Mouse (Mus musculus) embryonic facial prominence, embryonic 13.5 days (tissue): Measurements from ENCODE around the gene Nlgn1. TPM values are rescaled to one million over a fixed set of nuclear protein-coding genes. Genes with fewer than 3 reads are reported as not detected.

Experiments
- ATAC-seq: fragments of 200-750 bp; cut with Nextera tagmentation; 2 replicates; pipeline ENCODE4 v1.8.0; 2017; ENCODE audit warnings: low read depth; ENCODE audit not compliant: insufficient number of reproducible peaks, insufficient read depth, low FRiP score, low TSS enrichment
- H3K27ac ChIP-seq: fragments of 300-500 bp; sonication (generic); 2 replicates; pipeline ENCODE4 v1.5.1; 2015; ENCODE audit warnings: moderate library complexity, mild to moderate bottlenecking, inconsistent platforms
- H3K27me3 ChIP-seq: fragments of 300-500 bp; sonication (generic); 2 replicates; pipeline ENCODE4 v1.6.1; 2015; ENCODE audit warnings: mild to moderate bottlenecking, inconsistent platforms
- H3K36me3 ChIP-seq: fragments of 300-500 bp; sonication (generic); 2 replicates; pipeline ENCODE4 v1.6.1; 2015; ENCODE audit warnings: mild to moderate bottlenecking, inconsistent platforms
- H3K4me1 ChIP-seq: fragments of 300-500 bp; sonication (generic); 2 replicates; pipeline ENCODE4 v1.6.1; 2015; ENCODE audit warnings: inconsistent platforms
- H3K4me2 ChIP-seq: fragments of 300-500 bp; sonication (generic); 2 replicates; pipeline ENCODE4 v1.6.1; 2015; ENCODE audit warnings: moderate library complexity, mild to moderate bottlenecking, inconsistent platforms
- H3K4me3 ChIP-seq: fragments of 300-500 bp; sonication (generic); 2 replicates; pipeline ENCODE4 v1.5.1; 2015; ENCODE audit warnings: mild to moderate bottlenecking, inconsistent platforms
- H3K9ac ChIP-seq: fragments of 300-500 bp; sonication (generic); 2 replicates; pipeline ENCODE4 v1.6.1; 2015; ENCODE audit warnings: mild to moderate bottlenecking, inconsistent platforms
- H3K9me3 ChIP-seq: fragments of 300-500 bp; sonication (generic); 2 replicates; pipeline ENCODE4 v1.6.1; 2016; ENCODE audit warnings: inconsistent platforms
- WGBS: fragments of 180-500 bp; shearing (Covaris S2); methylation state at CpG from one replicate; pipeline ENCODE4 v1.1.7; 2015; ENCODE audit warnings: mixed read lengths; 5-methylcytosine and 5-hydroxymethylcytosine counted together
- polyA plus RNA-seq: library from polyadenylated mRNA; unstranded; fragments of >200 nt; fragmentation: Nextera tagmentation; extraction: Ambion mirVana; gene quantifications from 2 replicates; pipeline ENCODE4 v1.2.1, GENCODE M21; 2015

Gene Nlgn1
- polyA plus RNA-seq, 1 experiment from 2014 or later, result 2.7 TPM

- Histone ChIP-seq H3K36me3 (no peaks in the 10 kb centered on the region), H3K9ac (no peak overlapping the region), H3K27me3 (no peaks in the 10 kb centered on the region), H3K27ac (no peak overlapping the region), H3K4me3 (no peak overlapping the region), H3K4me2 (no peak overlapping the region), H3K4me1 (no peaks in the 10 kb centered on the region), H3K9me3 (no peaks in the 10 kb centered on the region)
- 88% methylated on average over 2 of the region's 2 CpGs for WGBS
- ATAC-seq, result no peak
Observed at GRCm38 (mm10) chr3:26026025-26026424, 306.2 kb downstream of the Nlgn1 start.

- no peak for ATAC-seq
- Histone ChIP-seq H3K36me3 (no peaks in the 10 kb centered on the region), H3K9me3 (no peaks in the 10 kb centered on the region), H3K27ac (no peak overlapping the region), H3K4me2 (no peak overlapping the region), H3K27me3 (no peaks in the 10 kb centered on the region), H3K9ac (no peak overlapping the region), H3K4me3 (no peak overlapping the region), H3K4me1 (no peaks in the 10 kb centered on the region)
- WGBS, result 69% methylated on average over 5 of the region's 5 CpGs
Observed at GRCm38 (mm10) chr3:26023217-26023616, 309.0 kb downstream of the Nlgn1 start.

GRCm38 (mm10) chr3:26021632-26022184 is 310.6 kb downstream of the Nlgn1 start:
- H3K9me3 ChIP-seq, result no peaks in the 10 kb centered on the region
- no peak for ATAC-seq
- H3K4me3 ChIP-seq, result no peak overlapping the region
- no peaks in the 10 kb centered on the region for H3K36me3 ChIP-seq
- H3K4me2 ChIP-seq, result no peak overlapping the region
- H3K27ac ChIP-seq, result no peak overlapping the region
- no peaks in the 10 kb centered on the region for H3K27me3 ChIP-seq
- 86% methylated on average over 6 of the region's 6 CpGs for WGBS
- H3K9ac ChIP-seq, result no peak overlapping the region
- no peaks in the 10 kb centered on the region for H3K4me1 ChIP-seq

- no peak overlapping the region for H3K4me3 ChIP-seq
- 53% methylated on average over 4 of the region's 4 CpGs for WGBS
- no peak overlapping the region for H3K9ac ChIP-seq
- no peaks in the 10 kb centered on the region for H3K4me1 ChIP-seq
- H3K4me2 ChIP-seq, result no peak overlapping the region
- H3K36me3 ChIP-seq, result no peaks in the 10 kb centered on the region
- H3K27ac ChIP-seq, result no peak overlapping the region
- ATAC-seq, result no peak
- H3K9me3 ChIP-seq, result no peaks in the 10 kb centered on the region
- H3K27me3 ChIP-seq, result no peaks in the 10 kb centered on the region
Observed at GRCm38 (mm10) chr3:26011310-26012078, 320.8 kb downstream of the Nlgn1 start.

- Histone ChIP-seq H3K4me2 (no peak overlapping the region), H3K36me3 (no peaks in the 10 kb centered on the region), H3K27ac (no peak overlapping the region), H3K9ac (no peak overlapping the region), H3K9me3 (no peaks in the 10 kb centered on the region), H3K4me1 (no peaks in the 10 kb centered on the region), H3K4me3 (no peak overlapping the region), H3K27me3 (no peaks in the 10 kb centered on the region)
- ATAC-seq, result no peak
- 74% methylated on average over 7 of the region's 7 CpGs for WGBS
Observed at GRCm38 (mm10) chr3:26002863-26003608, 329.2 kb downstream of the Nlgn1 start.

- no peaks in the 10 kb centered on the region for H3K36me3 ChIP-seq
- no peaks in the 10 kb centered on the region for H3K4me1 ChIP-seq
- no peaks in the 10 kb centered on the region for H3K9me3 ChIP-seq
- H3K4me2 ChIP-seq, result no peak overlapping the region
- H3K27me3 ChIP-seq, result no peaks in the 10 kb centered on the region
- H3K9ac ChIP-seq, result no peak overlapping the region
- H3K4me3 ChIP-seq, result no peak overlapping the region
- no peak for ATAC-seq
- WGBS, result 30% methylated on average over 2 of the region's 2 CpGs
- H3K27ac ChIP-seq, result no peak overlapping the region
Observed at GRCm38 (mm10) chr3:26002367-26002766, 329.9 kb downstream of the Nlgn1 start.

- H3K27me3 ChIP-seq, result no peaks in the 10 kb centered on the region
- no peak for ATAC-seq
- 85% methylated on average over 2 of the region's 2 CpGs for WGBS
Observed at GRCm38 (mm10) chr3:25967546-25967945, 364.7 kb downstream of the Nlgn1 start.

GRCm38 (mm10) chr3:25964237-25964636 is 368.0 kb downstream of the Nlgn1 start:
- H3K9me3 ChIP-seq, result no peaks in the 10 kb centered on the region
- H3K9ac ChIP-seq, result no peak overlapping the region
- 85% methylated on average over 3 of the region's 3 CpGs for WGBS
- no peak for ATAC-seq
- no peaks in the 10 kb centered on the region for H3K36me3 ChIP-seq
- H3K4me2 ChIP-seq, result no peak overlapping the region
- H3K27ac ChIP-seq, result no peak overlapping the region
- no peaks in the 10 kb centered on the region for H3K4me1 ChIP-seq
- no peaks in the 10 kb centered on the region for H3K27me3 ChIP-seq
- no peak overlapping the region for H3K4me3 ChIP-seq

More at GRCm38 (mm10) chr3:25967546-25967945, 364.7 kb downstream of the Nlgn1 start:
- no peaks in the 10 kb centered on the region for H3K4me1 ChIP-seq
- H3K27ac ChIP-seq, result no peak overlapping the region
- H3K36me3 ChIP-seq, result no peaks in the 10 kb centered on the region
- no peak overlapping the region for H3K4me3 ChIP-seq
- no peak overlapping the region for H3K9ac ChIP-seq
- H3K9me3 ChIP-seq, result no peaks in the 10 kb centered on the region
- no peak overlapping the region for H3K4me2 ChIP-seq

GRCm38 (mm10) chr3:25963568-25963967 is 368.7 kb downstream of the Nlgn1 start:
- H3K4me1 ChIP-seq, result no peaks in the 10 kb centered on the region
- no peak overlapping the region for H3K4me3 ChIP-seq
- no peaks in the 10 kb centered on the region for H3K27me3 ChIP-seq
- no peaks in the 10 kb centered on the region for H3K36me3 ChIP-seq
- 83% methylated on average over 2 of the region's 2 CpGs for WGBS
- H3K9me3 ChIP-seq, result no peaks in the 10 kb centered on the region
- H3K9ac ChIP-seq, result no peak overlapping the region
- ATAC-seq, result no peak
- H3K4me2 ChIP-seq, result no peak overlapping the region
- H3K27ac ChIP-seq, result no peak overlapping the region

- H3K27me3 ChIP-seq, result no peaks in the 10 kb centered on the region
- no peaks in the 10 kb centered on the region for H3K9me3 ChIP-seq
- H3K9ac ChIP-seq, result no peak overlapping the region
- no peaks in the 10 kb centered on the region for H3K4me1 ChIP-seq
- no peak overlapping the region for H3K27ac ChIP-seq
- no peak overlapping the region for H3K4me2 ChIP-seq
- no peak for ATAC-seq
- WGBS, result 82% methylated on average over 5 of the region's 5 CpGs
- H3K36me3 ChIP-seq, result no peaks in the 10 kb centered on the region
- H3K4me3 ChIP-seq, result no peak overlapping the region
Observed at GRCm38 (mm10) chr3:25916535-25916934, 415.7 kb downstream of the Nlgn1 start.

GRCm38 (mm10) chr3:25914365-25915065 is 417.7 kb downstream of the Nlgn1 start:
- no peaks in the 10 kb centered on the region for H3K9me3 ChIP-seq
- no peak overlapping the region for H3K9ac ChIP-seq
- 66% methylated on average over 2 of the region's 2 CpGs for WGBS
- H3K4me3 ChIP-seq, result no peak overlapping the region
- no peak overlapping the region for H3K4me2 ChIP-seq
- no peaks in the 10 kb centered on the region for H3K27me3 ChIP-seq
- H3K27ac ChIP-seq, result no peak overlapping the region
- H3K36me3 ChIP-seq, result no peaks in the 10 kb centered on the region
- no peaks in the 10 kb centered on the region for H3K4me1 ChIP-seq
- ATAC-seq, result no peak
